Mouse (Mus musculus) ES-Bruce4 (cell line): ENCODE results near the gene S1pr2.

Experiments
- CTCF ChIP-seq: IDR thresholded peaks from one replicate; pipeline ENCODE4 v1.8.1; 2011; ENCODE audit warnings: low read depth, low read length
- POLR2A ChIP-seq: IDR thresholded peaks from one replicate; pipeline ENCODE4 v1.8.1; 2011; ENCODE audit warnings: low read length; ENCODE audit not compliant: insufficient read depth

GRCm38 (mm10) chr9:20978409-20979095 is 2.0 kb upstream of the S1pr2 start:
- no peak for TF ChIP-seq CTCF
- TF ChIP-seq POLR2A: no peak
